In the genomic region with DNA sequence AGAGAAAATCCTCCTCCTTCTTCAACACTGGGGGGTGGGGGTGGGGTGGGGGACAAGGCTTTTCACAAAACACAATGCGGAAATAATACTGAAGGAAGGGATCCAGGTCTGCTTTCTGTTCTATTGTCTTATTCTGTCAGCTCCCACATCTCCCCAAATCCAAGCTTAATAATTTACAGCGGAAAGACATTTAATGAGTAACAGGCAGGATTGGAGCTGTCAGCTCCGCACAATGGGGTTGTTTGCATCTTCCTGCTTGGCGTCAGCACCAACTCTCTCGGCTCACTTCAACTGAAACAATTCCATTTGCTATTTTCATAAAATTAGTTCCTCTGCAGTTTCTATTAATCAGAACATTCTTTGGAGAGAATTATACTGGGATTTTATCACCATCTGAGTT, we compare ENCODE assay signal across 19 mouse cellular contexts. TPM values are rescaled to one million over a fixed set of nuclear protein-coding genes. Genes with fewer than 3 reads are reported as not detected.
A peak's percentile ranks its signal among the peaks of the same experiment; 100 is the strongest.
DNase-seq lines count a peak whose midpoint lies in the region; ATAC-seq and TF ChIP-seq lines count a peak whose summit lies in the region.
"Had no signal": no experiment of that assay in that cellular context is flagged by ENCODE, and none has a peak within 500 bp of the region (broad histone marks: within the 10 kb centered on the region; RNA-seq: fewer than 3 reads in every experiment).

No protein-coding gene starts in this region.

- intact Hi-C loops in heart, postnatal 36 days (cut with DNase I) = no loop called here

- ATAC-seq in hindbrain, embryonic 16.5 days = no peak
- ATAC-seq: liver, postnatal 0 days had no signal

- 51% methylated on average over 5 of the region's 5 CpGs for WGBS in hindbrain, embryonic 10.5 days
- 36% methylated on average over 5 of the region's 5 CpGs for WGBS in hindbrain, embryonic 16.5 days

- H3K27ac ChIP-seq in hindbrain, embryonic 10.5 days = peak overlapping the region; percentile 23; the same call in 1 of the 2 replicates
- no peak overlapping the region for H3K27ac ChIP-seq in hindbrain, embryonic 16.5 days (ENCODE audit: low read depth, low read length)
- H3K27ac ChIP-seq: embryonic facial prominence, embryonic 15.5 days; layer of hippocampus, adult 2 months; limb, embryonic 12.5 days had no signal

- no peaks in the 10 kb centered on the region for H3K27me3 ChIP-seq in hindbrain, embryonic 10.5 days (ENCODE audit: insufficient read depth, poor library complexity, severe bottlenecking)
- no peaks in the 10 kb centered on the region for H3K27me3 ChIP-seq in hindbrain, embryonic 16.5 days (replicated peaks; ENCODE audit: control insufficient read depth, insufficient read depth, low read length)
- H3K27me3 ChIP-seq: embryonic facial prominence, embryonic 15.5 days; limb, embryonic 12.5 days had no signal

- peaks cover 22% of the 10 kb centered on the region for H3K4me1 ChIP-seq in hindbrain, embryonic 10.5 days (replicated peaks)
- peaks cover 10% of the 10 kb centered on the region for H3K4me1 ChIP-seq in hindbrain, embryonic 16.5 days (ENCODE audit: control insufficient read depth, insufficient read depth, low read depth, low read length)

- no peak overlapping the region for H3K4me3 ChIP-seq in hindbrain, embryonic 10.5 days
- no peak overlapping the region for H3K4me3 ChIP-seq in hindbrain, embryonic 16.5 days (ENCODE audit: low read length)
- H3K4me3 ChIP-seq: embryonic facial prominence, embryonic 15.5 days; layer of hippocampus, adult 2 months; limb, embryonic 12.5 days; megakaryocyte, embryonic 14.5 days had no signal

- H3K9me3 ChIP-seq in hindbrain, embryonic 10.5 days = no peaks in the 10 kb centered on the region
- H3K9me3 ChIP-seq in hindbrain, embryonic 16.5 days (ENCODE audit: control insufficient read depth, low read length) = no peaks in the 10 kb centered on the region
- H3K9me3 ChIP-seq: embryonic facial prominence, embryonic 15.5 days; limb, embryonic 12.5 days; megakaryocyte, embryonic 14.5 days had no signal

- H3K4me2 ChIP-seq in hindbrain, embryonic 16.5 days (ENCODE audit: low read length) = no peak overlapping the region
- H3K4me2 ChIP-seq: embryonic facial prominence, embryonic 15.5 days; limb, embryonic 12.5 days had no signal

- no peak for TF ChIP-seq CTCF in brain, embryonic 14.5 days (IDR thresholded peaks at IDR 0.05; ENCODE audit: borderline replicate concordance, extremely low read depth, insufficient read depth, insufficient read length)

- DNase-seq in hindbrain, embryonic 10.5 days (ENCODE audit: low spot score) = no peak
- peak; percentile 52 for DNase-seq in Muller cell, postnatal 12 days (ENCODE audit: inconsistent ontology term)
- DNase-seq in brain, embryonic 14.5 days (ENCODE audit: low read depth) = peak; percentile 55
- DNase-seq in kidney, postnatal 25 days = peak; percentile 17 to 52
- DNase-seq in left cerebral cortex, adult 8-10 months (ENCODE audit: low spot score in 2 of 2) = no peak
- no peak for DNase-seq in left cerebral cortex, adult 9 months (ENCODE audit: low spot score in 2 of 2)
- DNase-seq in heart, postnatal 36 days = no peak
- DNase-seq: adrenal gland, postnatal 25 days; cerebellum, adult 9-10 months; heart, adult 11 months; liver, postnatal 0 days; lung, postnatal 14 days; thymus, adult 2 months had no signal

- H3K9ac ChIP-seq in hindbrain, embryonic 16.5 days (ENCODE audit: low read depth, low read length) = no peak overlapping the region
- H3K9ac ChIP-seq: embryonic facial prominence, embryonic 15.5 days; limb, embryonic 12.5 days; liver, postnatal 0 days had no signal

- H3K36me3 ChIP-seq in hindbrain, embryonic 10.5 days = no peaks in the 10 kb centered on the region
- no peaks in the 10 kb centered on the region for H3K36me3 ChIP-seq in hindbrain, embryonic 16.5 days (ENCODE audit: control insufficient read depth, insufficient read depth, low read length)
- H3K36me3 ChIP-seq: embryonic facial prominence, embryonic 15.5 days; limb, embryonic 12.5 days had no signal

- TF ChIP-seq POLR2A in brain, embryonic 14.5 days (IDR thresholded peaks at IDR 0.05; ENCODE audit: borderline replicate concordance, extremely low read depth, insufficient read depth, insufficient read length, poor library complexity, severe bottlenecking) = no peak

RNA-seq across cellular contexts. Expression of a gene that starts 4.1 kb away (rescaled TPM):
- 14.0 and 14.4 TPM in 2 replicates for polyA plus RNA-seq in hindbrain, embryonic 10.5 days (2016; fragmentation: Nextera tagmentation; extraction: Ambion mirVana)
- polyA plus RNA-seq in hindbrain, embryonic 16.5 days (2015; fragmentation: Nextera tagmentation; extraction: Ambion mirVana) = 10.1 and 11.0 TPM in 2 replicates
- 4.7 and 4.8 TPM in 2 replicates for polyA plus RNA-seq in brain, embryonic 14.5 days (2012; rRNA removed)
- total RNA-seq in left cerebral cortex, adult 8-10 months (2022) = 10 to 100 TPM in 3 of 4 experiments, 1 to 10 TPM in 1; 8.7 to 11.5 (median 10.7) TPM
- total RNA-seq in heart, postnatal 36 days (2021) = 1 to 10 TPM; 6.4 to 7.0 TPM

RNA-seq across cellular contexts. Expression of a gene that starts 51.7 kb away (rescaled TPM):
- polyA plus RNA-seq in hindbrain, embryonic 10.5 days (2016; fragmentation: Nextera tagmentation; extraction: Ambion mirVana) = 2.0 and 2.4 TPM in 2 replicates
- polyA plus RNA-seq in hindbrain, embryonic 16.5 days (2015; fragmentation: Nextera tagmentation; extraction: Ambion mirVana) = 1.9 and 2.6 TPM in 2 replicates
- polyA plus RNA-seq in brain, embryonic 14.5 days (2012; rRNA removed) = 1.5 and 1.6 TPM in 2 replicates
- 1 to 10 TPM; 1.9 to 6.6 (median 3.7) TPM for total RNA-seq in left cerebral cortex, adult 8-10 months (2022)
- total RNA-seq in heart, postnatal 36 days (2021) = 1 to 10 TPM; 2.5 to 4.5 TPM

RNA-seq across cellular contexts. Expression of a gene that starts 56.7 kb away (rescaled TPM):
- polyA plus RNA-seq in hindbrain, embryonic 10.5 days (2016; fragmentation: Nextera tagmentation; extraction: Ambion mirVana) = 35.0 and 40.3 TPM in 2 replicates
- polyA plus RNA-seq in hindbrain, embryonic 16.5 days (2015; fragmentation: Nextera tagmentation; extraction: Ambion mirVana) = 32.2 and 38.8 TPM in 2 replicates
- 37.2 and 38.3 TPM in 2 replicates for polyA plus RNA-seq in brain, embryonic 14.5 days (2012; rRNA removed)
- 10 to 100 TPM; 74.9 to 86.8 (median 78.3) TPM for total RNA-seq in left cerebral cortex, adult 8-10 months (2022)
- 1 to 10 TPM; 7.6 to 7.7 TPM for total RNA-seq in heart, postnatal 36 days (2021)
- total RNA-seq: neutrophil, adult 5-6 weeks had no signal

Comparison
In these comparisons a context has a peak if more than half of its experiments do, and no peak if none do; other contexts are left out.
1. DNase-seq: peak in Muller cell, postnatal 12 days (single experiment), brain, embryonic 14.5 days (single experiment) and kidney, postnatal 25 days (2 of 2); none in hindbrain, embryonic 10.5 days (single experiment), left cerebral cortex, adult 8-10 months (0 of 2), left cerebral cortex, adult 9 months (0 of 2) and heart, postnatal 36 days (0 of 2).